Mouse (Mus musculus): Measurements from ENCODE around the gene Sgsm1.

DNA sequence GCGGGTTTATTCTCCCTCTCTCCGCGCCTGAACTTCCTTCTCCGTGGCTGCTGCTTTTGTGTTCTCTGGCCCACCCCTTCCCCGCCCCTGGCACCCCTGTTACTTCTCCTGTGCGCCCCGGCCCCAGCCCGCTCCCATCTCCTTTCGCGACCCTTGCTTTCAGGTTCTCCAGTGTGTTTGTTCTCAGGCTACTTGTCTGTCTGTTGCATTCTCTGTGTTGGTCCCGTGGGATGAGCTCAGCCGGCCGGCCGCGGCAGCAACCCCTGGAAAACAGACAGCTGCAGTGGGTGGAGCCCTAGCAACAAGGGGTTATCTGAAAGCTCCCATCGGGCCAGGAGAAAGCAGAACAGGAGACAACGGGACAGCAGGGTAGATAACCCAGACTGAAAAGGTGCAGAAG, 25.1 kb upstream of the Sgsm1 start:
- TF ChIP-seq CTCF (IDR thresholded peaks at IDR 0.05; ENCODE audit: control insufficient read depth, insufficient read depth, low read length) (no peak), POLR2A (IDR thresholded peaks at IDR 0.05; ENCODE audit: borderline replicate concordance, control insufficient read depth, low read depth, low read length) (no peak)
